Mouse (Mus musculus): ENCODE data around the gene Alpk1. TPM values are rescaled to one million over a fixed set of nuclear protein-coding genes. Genes with fewer than 3 reads are reported as not detected.

The Alpk1 gene
- polyA plus RNA-seq, 1 experiment = 5.5 TPM

DNA sequence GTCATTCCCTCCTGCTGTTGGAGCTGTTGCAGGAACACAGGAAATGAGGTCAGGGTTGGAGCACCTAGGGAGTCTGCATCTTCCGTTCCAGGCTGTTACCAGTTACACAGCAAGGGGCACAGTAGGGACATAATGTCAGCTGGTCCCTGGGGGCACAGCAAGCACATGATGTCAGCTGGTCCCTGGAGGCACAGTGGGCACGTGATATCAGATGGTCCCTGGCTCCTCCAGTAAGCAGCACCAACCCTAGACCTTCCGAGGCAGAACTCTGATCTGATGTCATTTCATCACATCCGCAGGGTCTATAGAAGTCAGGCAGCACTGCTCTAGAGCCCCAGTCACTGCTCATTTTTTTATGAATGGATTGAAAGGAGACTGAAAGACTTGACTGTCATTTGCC is 89.1 kb downstream of the Alpk1 start:
- Histone ChIP-seq H3K4me1 (ENCODE audit: control insufficient read depth, insufficient read depth, low read length) (no peaks in the 10 kb centered on the region), H3K27ac (ENCODE audit: control insufficient read depth, insufficient read depth, low read depth, low read length, poor library complexity) (no peak overlapping the region), H3K4me3 (replicated peaks; ENCODE audit: control insufficient read depth, low read depth, low read length) (no peak overlapping the region)
- TF ChIP-seq CTCF (IDR thresholded peaks at IDR 0.05; ENCODE audit: control insufficient read depth, insufficient read depth, low read length) (no peak), POLR2A (IDR thresholded peaks at IDR 0.05; ENCODE audit: borderline replicate concordance, control insufficient read depth, low read depth, low read length) (no peak)
- WGBS = 77% methylated on average over 4 of the region's 4 CpGs

DNA sequence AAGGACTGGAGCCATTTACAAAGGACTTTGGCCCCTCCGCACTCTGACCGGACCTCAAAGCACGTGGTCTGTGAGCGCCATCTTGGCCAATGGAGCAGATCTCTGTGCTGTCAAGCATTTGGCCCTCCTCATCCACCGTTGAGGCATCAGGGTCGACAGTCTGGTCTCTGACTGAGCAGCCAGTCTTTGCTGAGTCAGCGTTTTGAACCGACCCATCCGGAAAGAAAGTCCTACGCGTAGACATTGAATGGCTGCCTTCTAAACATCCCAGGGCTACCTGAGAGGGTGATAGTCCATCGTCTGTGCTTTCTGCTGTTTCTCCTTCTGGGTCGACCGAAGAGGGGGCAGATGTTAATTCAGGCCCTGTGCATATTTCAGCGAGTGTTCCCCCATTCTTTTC is 100.6 kb downstream of the Alpk1 start:
- H3K4me3 ChIP-seq (replicated peaks; ENCODE audit: control insufficient read depth, low read depth, low read length) = no peak overlapping the region
- H3K27ac ChIP-seq (ENCODE audit: control insufficient read depth, insufficient read depth, low read depth, low read length, poor library complexity) = no peak overlapping the region
- WGBS = 86% methylated on average over 15 of the region's 15 CpGs
- H3K4me1 ChIP-seq (ENCODE audit: control insufficient read depth, insufficient read depth, low read length) = no peaks in the 10 kb centered on the region
- TF ChIP-seq POLR2A (IDR thresholded peaks at IDR 0.05; ENCODE audit: borderline replicate concordance, control insufficient read depth, low read depth, low read length) = no peak
- no peak for TF ChIP-seq CTCF (IDR thresholded peaks at IDR 0.05; ENCODE audit: control insufficient read depth, insufficient read depth, low read length)

DNA sequence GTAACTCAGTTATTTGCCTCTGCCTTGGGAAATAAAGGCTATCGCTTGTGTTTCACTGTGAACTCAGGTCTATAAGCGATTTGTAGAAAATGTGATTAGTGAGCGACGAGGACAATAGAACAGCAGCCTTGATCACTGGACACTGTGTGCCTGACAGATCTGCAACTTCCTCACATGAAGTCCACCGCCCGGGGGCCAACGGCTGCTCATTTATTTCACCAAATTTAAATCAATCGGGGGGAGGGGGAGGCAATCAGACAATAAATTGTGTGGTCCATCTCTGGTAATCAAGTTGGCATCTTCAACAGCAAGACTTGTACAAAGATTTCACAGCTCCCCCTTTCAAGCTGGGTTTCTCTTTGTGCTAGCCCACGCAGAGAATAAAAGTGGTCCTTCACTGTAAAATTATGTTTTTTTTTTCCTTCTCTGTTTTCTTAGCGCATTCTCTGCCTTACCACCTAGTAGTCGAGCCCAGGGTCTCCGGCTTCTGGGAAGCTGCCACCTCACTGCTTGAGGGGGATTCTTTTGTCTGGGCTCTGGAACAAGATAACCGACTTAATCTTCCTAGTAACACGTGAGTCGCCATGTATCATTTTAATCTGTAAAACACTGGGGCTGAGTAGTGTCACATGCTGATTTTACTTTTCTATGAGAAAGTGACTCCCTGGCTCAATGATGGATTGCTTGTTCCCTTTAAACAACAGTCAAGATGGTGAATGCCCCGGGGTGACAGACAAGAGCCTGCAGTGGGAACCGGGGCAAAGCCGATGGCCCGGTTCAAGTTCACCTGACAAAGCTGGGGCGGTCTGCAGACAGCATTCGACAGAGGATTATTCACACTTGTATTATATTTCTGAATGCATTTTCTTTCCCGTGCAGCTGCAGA is 118.4 kb downstream of the Alpk1 start:
- no peak for TF ChIP-seq POLR2A (IDR thresholded peaks at IDR 0.05; ENCODE audit: borderline replicate concordance, control insufficient read depth, low read depth, low read length)
- no peak for TF ChIP-seq CTCF (IDR thresholded peaks at IDR 0.05; ENCODE audit: control insufficient read depth, insufficient read depth, low read length)
- Histone ChIP-seq H3K4me1 (ENCODE audit: control insufficient read depth, insufficient read depth, low read length) (no peaks in the 10 kb centered on the region), H3K4me3 (replicated peaks; ENCODE audit: control insufficient read depth, low read depth, low read length) (no peak overlapping the region), H3K27ac (ENCODE audit: control insufficient read depth, insufficient read depth, low read depth, low read length, poor library complexity) (no peak overlapping the region)
- 83% methylated on average over 22 of the region's 22 CpGs for WGBS

DNA sequence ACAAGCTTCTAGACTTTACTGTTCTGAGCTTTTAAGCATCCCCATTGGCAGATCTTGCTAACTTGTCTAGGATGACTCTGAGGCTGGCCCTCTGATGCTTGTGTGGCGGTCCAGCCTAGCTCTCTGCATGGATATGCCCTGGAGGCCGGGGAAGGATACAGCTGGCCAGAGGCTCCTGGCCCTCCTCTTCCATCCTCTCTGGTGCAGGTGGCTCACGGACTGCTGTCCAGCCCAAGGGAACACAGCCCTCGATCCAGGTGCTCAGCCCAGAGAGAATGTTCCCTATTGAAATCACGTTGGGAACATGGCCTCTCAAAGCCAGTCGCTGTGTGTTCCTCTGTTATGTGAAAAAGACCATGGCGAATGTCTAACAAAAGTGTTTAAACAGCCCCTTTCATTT is 119.6 kb downstream of the Alpk1 start:
- Histone ChIP-seq H3K4me1 (ENCODE audit: control insufficient read depth, insufficient read depth, low read length) (no peaks in the 10 kb centered on the region), H3K4me3 (replicated peaks; ENCODE audit: control insufficient read depth, low read depth, low read length) (no peak overlapping the region), H3K27ac (ENCODE audit: control insufficient read depth, insufficient read depth, low read depth, low read length, poor library complexity) (no peak overlapping the region)
- WGBS = 76% methylated on average over 7 of the region's 7 CpGs
- TF ChIP-seq CTCF (IDR thresholded peaks at IDR 0.05; ENCODE audit: control insufficient read depth, insufficient read depth, low read length) = no peak
- TF ChIP-seq POLR2A (IDR thresholded peaks at IDR 0.05; ENCODE audit: borderline replicate concordance, control insufficient read depth, low read depth, low read length) = no peak

DNA sequence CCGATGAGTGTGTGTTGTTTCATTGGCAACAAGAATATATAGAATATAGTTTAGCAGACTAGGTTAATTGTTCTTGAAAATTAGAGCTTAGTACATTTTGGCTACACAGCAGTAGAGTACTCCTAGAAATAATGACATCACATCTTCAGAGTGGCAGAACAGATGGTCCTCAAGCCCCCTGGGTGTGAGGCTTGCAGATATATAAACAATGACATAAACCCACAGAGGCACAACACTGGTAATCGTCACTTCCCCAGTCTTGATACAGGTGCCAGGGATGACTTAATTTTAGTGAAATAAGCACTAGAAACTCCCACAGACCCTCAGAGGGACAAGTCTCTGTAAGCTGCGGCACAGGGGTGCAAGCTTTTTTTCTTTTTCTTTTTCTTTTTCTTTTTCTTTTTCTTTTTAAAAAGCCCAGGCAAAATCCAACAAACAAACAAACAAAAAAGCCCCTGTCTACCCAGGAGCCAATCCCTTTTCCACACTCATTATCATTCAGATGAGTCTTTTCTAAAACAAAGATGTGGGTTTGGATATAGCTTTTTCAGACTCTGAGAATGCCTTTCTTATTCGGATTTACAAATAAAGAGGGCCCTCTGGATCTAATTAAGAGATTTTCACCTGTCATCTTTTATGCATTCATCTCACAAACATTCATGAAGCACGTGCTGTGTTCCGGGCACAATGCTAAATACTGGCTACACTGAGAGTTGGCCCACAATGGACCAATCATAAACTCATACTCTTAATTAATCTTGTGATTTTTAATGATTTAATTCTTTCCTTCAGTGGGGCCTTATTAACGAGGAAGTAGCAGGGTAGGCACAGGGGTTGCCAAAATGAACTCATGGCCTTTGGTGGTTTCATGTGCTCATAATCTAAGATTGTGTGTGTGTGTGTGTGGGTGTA is 128.3 kb downstream of the Alpk1 start:
- TF ChIP-seq POLR2A (IDR thresholded peaks at IDR 0.05; ENCODE audit: borderline replicate concordance, control insufficient read depth, low read depth, low read length) (no peak), CTCF (IDR thresholded peaks at IDR 0.05; ENCODE audit: control insufficient read depth, insufficient read depth, low read length) (no peak)
- H3K27ac ChIP-seq (ENCODE audit: control insufficient read depth, insufficient read depth, low read depth, low read length, poor library complexity) = no peak overlapping the region
- 63% methylated on average over 7 of the region's 7 CpGs for WGBS
- no peak overlapping the region for H3K4me3 ChIP-seq (replicated peaks; ENCODE audit: control insufficient read depth, low read depth, low read length)
- no peaks in the 10 kb centered on the region for H3K4me1 ChIP-seq (ENCODE audit: control insufficient read depth, insufficient read depth, low read length)

DNA sequence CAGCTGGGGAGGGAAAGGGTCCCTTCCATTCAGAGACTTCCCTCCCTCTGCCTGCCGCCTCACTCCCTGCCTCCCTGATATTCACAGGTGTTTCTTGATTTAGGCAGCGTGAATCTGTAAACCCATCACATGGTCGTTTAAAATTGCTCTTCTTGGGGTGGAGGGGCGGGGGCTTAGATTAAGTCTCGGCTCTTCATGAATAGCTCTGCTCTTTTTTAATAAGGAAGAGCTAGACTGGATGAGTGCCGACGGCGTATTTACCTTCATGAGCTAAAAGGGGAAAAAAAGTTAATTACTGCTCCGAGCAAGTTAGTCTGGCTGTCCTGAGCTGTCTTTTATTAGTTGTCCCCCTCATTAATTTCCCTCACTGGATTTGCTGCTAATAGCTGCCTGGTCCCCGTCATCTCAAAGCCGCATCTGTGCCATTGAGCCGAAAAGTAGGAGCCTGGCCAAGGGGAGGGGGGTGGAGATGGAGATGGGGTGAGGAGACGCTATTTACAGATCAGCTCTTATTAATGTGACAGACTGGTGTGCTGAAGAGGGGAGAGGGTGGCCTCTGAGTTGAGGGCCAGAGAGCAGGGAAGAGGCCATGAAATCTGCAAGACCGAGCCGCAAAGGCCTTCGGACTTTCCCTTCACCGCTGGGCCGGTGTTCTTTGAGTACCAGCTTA is 134.0 kb downstream of the Alpk1 start:
- Histone ChIP-seq H3K27ac (ENCODE audit: control insufficient read depth, insufficient read depth, low read depth, low read length, poor library complexity) (no peak overlapping the region), H3K4me3 (replicated peaks; ENCODE audit: control insufficient read depth, low read depth, low read length) (no peak overlapping the region), H3K4me1 (ENCODE audit: control insufficient read depth, insufficient read depth, low read length) (no peaks in the 10 kb centered on the region)
- 71% methylated on average over 18 of the region's 18 CpGs for WGBS
- no peak for TF ChIP-seq CTCF (IDR thresholded peaks at IDR 0.05; ENCODE audit: control insufficient read depth, insufficient read depth, low read length)
- no peak for TF ChIP-seq POLR2A (IDR thresholded peaks at IDR 0.05; ENCODE audit: borderline replicate concordance, control insufficient read depth, low read depth, low read length)

DNA sequence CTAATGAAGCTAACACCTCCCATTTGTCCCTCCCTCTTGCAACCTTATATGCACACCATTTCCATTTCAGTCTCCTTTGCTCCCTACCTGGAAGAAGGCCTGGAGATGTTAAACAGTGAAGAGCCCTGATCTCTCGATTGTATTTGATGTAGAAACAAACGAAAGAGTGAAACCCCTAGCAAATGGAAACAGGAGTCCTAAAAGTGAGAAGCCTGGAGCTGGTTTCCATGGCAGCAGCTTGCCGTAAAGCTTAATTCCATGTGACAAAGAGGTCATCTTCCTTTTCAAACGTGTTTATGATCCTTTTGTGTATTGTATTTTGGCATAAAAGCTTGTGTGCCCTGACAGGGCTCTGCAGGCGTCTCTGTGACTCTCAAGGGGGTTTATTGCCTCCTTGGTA is 138.1 kb downstream of the Alpk1 start:
- TF ChIP-seq CTCF (IDR thresholded peaks at IDR 0.05; ENCODE audit: control insufficient read depth, insufficient read depth, low read length) (no peak), POLR2A (IDR thresholded peaks at IDR 0.05; ENCODE audit: borderline replicate concordance, control insufficient read depth, low read depth, low read length) (no peak)
- Histone ChIP-seq H3K4me1 (ENCODE audit: control insufficient read depth, insufficient read depth, low read length) (no peaks in the 10 kb centered on the region), H3K27ac (ENCODE audit: control insufficient read depth, insufficient read depth, low read depth, low read length, poor library complexity) (no peak overlapping the region), H3K4me3 (replicated peaks; ENCODE audit: control insufficient read depth, low read depth, low read length) (no peak overlapping the region)
- 10% methylated on average over 5 of the region's 5 CpGs for WGBS

Measured in bone marrow, adult 2 months (tissue).